In the genomic region with DNA sequence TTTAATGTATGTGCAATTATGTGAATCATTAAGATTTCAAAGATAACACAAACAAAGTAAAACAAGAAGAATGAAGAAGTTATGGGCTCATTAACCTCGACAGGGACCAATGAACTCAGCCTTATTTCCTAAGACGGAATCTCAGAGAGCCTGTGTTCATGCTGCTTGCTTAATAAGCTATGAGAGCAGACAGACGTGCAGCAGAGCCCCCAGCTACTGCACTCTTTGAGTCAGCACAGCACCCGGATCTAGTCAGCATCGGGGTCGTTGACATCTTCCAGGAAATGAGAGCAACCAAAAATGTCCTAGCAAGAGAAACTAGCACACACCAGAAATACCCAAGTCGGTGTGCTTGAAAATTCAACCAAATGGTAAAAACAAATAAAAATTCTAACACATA, we compare ENCODE assay signal across 25 mouse cellular contexts.
A peak's percentile ranks its signal among the peaks of the same experiment; 100 is the strongest.
DNase-seq lines count a peak whose midpoint lies in the region; ATAC-seq and TF ChIP-seq lines count a peak whose summit lies in the region.
"Had no signal": no experiment of that assay in that cellular context is flagged by ENCODE, and none has a peak within 500 bp of the region (broad histone marks: within the 10 kb centered on the region; RNA-seq: fewer than 3 reads in every experiment).

No protein-coding gene starts in this region.

- no peak overlapping the region for H3K4me2 ChIP-seq in hindbrain, embryonic 16.5 days (ENCODE audit: low read length)
- H3K4me2 ChIP-seq in CH12.LX (ENCODE audit: insufficient read depth, low read depth, poor library complexity, severe bottlenecking), result no peak overlapping the region
- H3K4me2 ChIP-seq in hindbrain, postnatal 0 days (ENCODE audit: low read depth, low read length), result no peak overlapping the region
- H3K4me2 ChIP-seq: forebrain, embryonic 13.5 days; limb, embryonic 13.5 days; lung, embryonic 14.5 days; neural tube, embryonic 12.5 days; stomach, embryonic 15.5 days had no signal

- H3K27ac ChIP-seq in hindbrain, embryonic 16.5 days (ENCODE audit: low read depth, low read length), result no peak overlapping the region
- no peak overlapping the region for H3K27ac ChIP-seq in hindbrain, embryonic 10.5 days
- no peak overlapping the region for H3K27ac ChIP-seq in CH12.LX (ENCODE audit: insufficient read depth, low read depth)
- H3K27ac ChIP-seq in hindbrain, postnatal 0 days, result no peak overlapping the region
- H3K27ac ChIP-seq: forebrain, embryonic 13.5 days; heart, embryonic 10.5 days; limb, embryonic 13.5 days; liver, embryonic 14.5 days; neural tube, embryonic 12.5 days; stomach, embryonic 15.5 days had no signal

- 35% methylated on average over 7 of the region's 7 CpGs for WGBS in hindbrain, embryonic 16.5 days
- 68% methylated on average over 7 of the region's 7 CpGs for WGBS in hindbrain, embryonic 10.5 days
- 32% methylated on average over 7 of the region's 7 CpGs for WGBS in hindbrain, postnatal 0 days

- H3K9ac ChIP-seq in hindbrain, embryonic 16.5 days (ENCODE audit: low read depth, low read length), result no peak overlapping the region
- H3K9ac ChIP-seq in CH12.LX (ENCODE audit: insufficient read depth, low read depth), result no peak overlapping the region
- H3K9ac ChIP-seq in hindbrain, postnatal 0 days (replicated peaks; ENCODE audit: low read length), result no peak overlapping the region
- H3K9ac ChIP-seq: forebrain, embryonic 13.5 days; limb, embryonic 13.5 days; liver, embryonic 14.5 days; lung, embryonic 14.5 days; neural tube, embryonic 12.5 days; stomach, embryonic 15.5 days had no signal

- no peaks in the 10 kb centered on the region for H3K27me3 ChIP-seq in hindbrain, embryonic 16.5 days (replicated peaks; ENCODE audit: control insufficient read depth, insufficient read depth, low read length)
- H3K27me3 ChIP-seq in hindbrain, embryonic 10.5 days (ENCODE audit: insufficient read depth, poor library complexity, severe bottlenecking), result no peaks in the 10 kb centered on the region
- no peaks in the 10 kb centered on the region for H3K27me3 ChIP-seq in CH12.LX (replicated peaks)
- no peaks in the 10 kb centered on the region for H3K27me3 ChIP-seq in hindbrain, postnatal 0 days (ENCODE audit: insufficient read depth, low read length)
- H3K27me3 ChIP-seq: forebrain, embryonic 13.5 days; limb, embryonic 13.5 days; megakaryocyte, embryonic 14.5 days; neural tube, embryonic 12.5 days; stomach, embryonic 15.5 days had no signal

- in situ Hi-C loops in CH12.LX (cut with MboI; ENCODE audit: low pct_ligation_motif_present, low pct_unique_long_range_greater_than_20kb, low sequenced_read_pairs), result no loop called here

- dilution Hi-C loops in CH12.LX (cut with MboI; ENCODE audit: extremely low pct_ligation_motif_present, extremely low pct_unique_long_range_greater_than_20kb, low sequenced_read_pairs), result no loop called here

- no peaks in the 10 kb centered on the region for H3K9me3 ChIP-seq in hindbrain, embryonic 16.5 days (ENCODE audit: control insufficient read depth, low read length)
- no peaks in the 10 kb centered on the region for H3K9me3 ChIP-seq in hindbrain, embryonic 10.5 days
- no peaks in the 10 kb centered on the region for H3K9me3 ChIP-seq in CH12.LX (replicated peaks; ENCODE audit: low read length)
- H3K9me3 ChIP-seq in hindbrain, postnatal 0 days (ENCODE audit: low read length), result no peaks in the 10 kb centered on the region
- H3K9me3 ChIP-seq: forebrain, embryonic 13.5 days; heart, embryonic 10.5 days; limb, embryonic 13.5 days; megakaryocyte, embryonic 14.5 days; neural tube, embryonic 12.5 days; stomach, embryonic 15.5 days had no signal

- H3K79me2 ChIP-seq in CH12.LX (replicated peaks; ENCODE audit: control insufficient read depth, extremely low read depth, insufficient read depth, poor library complexity, severe bottlenecking), result no peaks in the 10 kb centered on the region

- no peak for TF ChIP-seq POLR2A in CH12.LX (IDR thresholded peaks at IDR 0.05; ENCODE audit: low read depth, low read length)

- no peak for TF ChIP-seq RAD21 in CH12.LX (IDR thresholded peaks at IDR 0.05; ENCODE audit: low read depth, low read length)

- DNase-seq in hindbrain, embryonic 10.5 days (ENCODE audit: low spot score), result no peak
- peak; percentile 23 for DNase-seq in left cerebral cortex, postnatal 4 days
- DNase-seq in left cerebral cortex, postnatal 14 days (ENCODE audit: low spot score in 2 of 2), result no peak
- peak; percentile 14 for DNase-seq in CH12.LX (ENCODE audit: extremely low read depth)
- peak; percentile 26 for DNase-seq in hindbrain, postnatal 0 days (ENCODE audit: low spot score)
- DNase-seq in embryo, embryonic 9.5 days (ENCODE audit: extremely low spot score), result no peak
- DNase-seq: adrenal gland, adult 2 months; B cell, adult 2 months; embryo, embryonic 11 days; heart, postnatal 4 days; kidney, postnatal 25 days; layer of hippocampus, postnatal 36 days; lung, embryonic 14.5 days; right cerebral cortex, adult 18-20 months; right cerebral cortex, postnatal 4 days; thymus, adult 18-20 months; thymus, postnatal 36 days had no signal

- H3K36me3 ChIP-seq in hindbrain, embryonic 16.5 days (ENCODE audit: control insufficient read depth, insufficient read depth, low read length), result no peaks in the 10 kb centered on the region
- H3K36me3 ChIP-seq in hindbrain, embryonic 10.5 days, result no peaks in the 10 kb centered on the region
- no peaks in the 10 kb centered on the region for H3K36me3 ChIP-seq in CH12.LX (replicated peaks in 1 of 2; ENCODE audit: control insufficient read depth in 1 of 2, insufficient read depth in 1 of 2, low read length in 1 of 2)
- H3K36me3 ChIP-seq in hindbrain, postnatal 0 days (ENCODE audit: insufficient read depth, low read length), result no peaks in the 10 kb centered on the region
- H3K36me3 ChIP-seq: heart, embryonic 10.5 days; limb, embryonic 13.5 days; neural tube, embryonic 12.5 days; stomach, embryonic 15.5 days had no signal

- TF ChIP-seq CTCF in CH12.LX (conservative IDR thresholded peaks at IDR 0.05 in 1 of 2, IDR thresholded peaks at IDR 0.05 in 1 of 2; ENCODE audit: low read depth in 2 of 2, low read length in 2 of 2), result no peak
- TF ChIP-seq CTCF in hindbrain, postnatal 0 days (IDR thresholded peaks at IDR 0.05; ENCODE audit: low read depth), result no peak

- H3K4me3 ChIP-seq in hindbrain, embryonic 16.5 days (ENCODE audit: low read length), result no peak overlapping the region
- H3K4me3 ChIP-seq in hindbrain, embryonic 10.5 days, result no peak overlapping the region
- H3K4me3 ChIP-seq in CH12.LX (replicated peaks in 1 of 3; ENCODE audit: low read depth in 2 of 3, low read length in 2 of 3, poor library complexity in 1 of 3), result no peak overlapping the region
- no peak overlapping the region for H3K4me3 ChIP-seq in hindbrain, postnatal 0 days (ENCODE audit: low read length)
- H3K4me3 ChIP-seq: forebrain, embryonic 13.5 days; heart, embryonic 10.5 days; limb, embryonic 13.5 days; megakaryocyte, embryonic 14.5 days; neural tube, embryonic 12.5 days; stomach, embryonic 15.5 days had no signal

- peak; percentile 63; the same call in 1 of the 2 replicates for ATAC-seq in hindbrain, embryonic 16.5 days
- ATAC-seq in hindbrain, postnatal 0 days, result no peak

- no peaks in the 10 kb centered on the region for H3K4me1 ChIP-seq in hindbrain, embryonic 16.5 days (ENCODE audit: control insufficient read depth, insufficient read depth, low read depth, low read length)
- peaks cover 10% of the 10 kb centered on the region for H3K4me1 ChIP-seq in hindbrain, embryonic 10.5 days (replicated peaks)
- no peaks in the 10 kb centered on the region for H3K4me1 ChIP-seq in CH12.LX (ENCODE audit: control insufficient read depth in 1 of 2, insufficient read depth in 2 of 2)
- H3K4me1 ChIP-seq in hindbrain, postnatal 0 days (ENCODE audit: insufficient read depth, low read length), result peaks cover 9% of the 10 kb centered on the region
- H3K4me1 ChIP-seq: heart, embryonic 10.5 days; limb, embryonic 13.5 days; megakaryocyte, embryonic 14.5 days; neural tube, embryonic 12.5 days; stomach, embryonic 15.5 days had no signal

- intact Hi-C loops in left cerebral cortex, postnatal 4 days (cut with DNase I), result no loop called here
- intact Hi-C loops in left cerebral cortex, postnatal 14 days (cut with DNase I), result no loop called here

- TF ChIP-seq EP300 in CH12.LX (IDR thresholded peaks at IDR 0.05; ENCODE audit: low read length), result no peak

TF ChIP-seq in CH12.LX, 34 proteins besides CTCF, POLR2A, EP300 and RAD21:
- TF ChIP-seq ZMIZ1 (IDR thresholded peaks at IDR 0.05; ENCODE audit: low read depth, low read length), result no peak
- no peak for TF ChIP-seq RCOR1 (conservative IDR thresholded peaks at IDR 0.05; ENCODE audit: low read depth, low read length)
- no peak for TF ChIP-seq MAZ (IDR thresholded peaks at IDR 0.05; ENCODE audit: low read depth, low read length)
- TF ChIP-seq MAFK (IDR thresholded peaks at IDR 0.05; ENCODE audit: insufficient replicate concordance, low read length), result no peak
- no peak for TF ChIP-seq SIN3A (IDR thresholded peaks at IDR 0.05; ENCODE audit: low read length)
- no peak for TF ChIP-seq MYC (IDR thresholded peaks at IDR 0.05; ENCODE audit: low read depth, low read length)
- TF ChIP-seq TCF12 (IDR thresholded peaks at IDR 0.05; ENCODE audit: low read depth, low read length), result no peak
- TF ChIP-seq CHD1 (IDR thresholded peaks at IDR 0.05; ENCODE audit: low read depth, low read length), result no peak
- TF ChIP-seq POLR2AphosphoS2 (IDR thresholded peaks at IDR 0.05; ENCODE audit: low read depth, low read length), result no peak
- TF ChIP-seq MEF2A (IDR thresholded peaks at IDR 0.05; ENCODE audit: borderline replicate concordance, low read depth, low read length), result no peak
- no peak for TF ChIP-seq GABPA (IDR thresholded peaks at IDR 0.05; ENCODE audit: insufficient replicate concordance, low read depth, low read length)
- TF ChIP-seq USF2 (conservative IDR thresholded peaks at IDR 0.05; ENCODE audit: low read depth, low read length), result no peak
- TF ChIP-seq PAX5 (IDR thresholded peaks at IDR 0.05; ENCODE audit: low read length), result no peak
- TF ChIP-seq ZC3H11A (IDR thresholded peaks at IDR 0.05; ENCODE audit: low read depth, low read length), result no peak
- no peak for TF ChIP-seq ZNF384 (IDR thresholded peaks at IDR 0.05; ENCODE audit: low read depth, low read length)
- no peak for TF ChIP-seq KAT2A (IDR thresholded peaks at IDR 0.05; ENCODE audit: insufficient replicate concordance, low read length)
- no peak for TF ChIP-seq BHLHE40 (IDR thresholded peaks at IDR 0.05; ENCODE audit: low read depth, low read length)

Comparison
In these comparisons a context has a peak if more than half of its experiments do, and no peak if none do; other contexts are left out.
1. DNase-seq: peak in left cerebral cortex, postnatal 4 days (single experiment), CH12.LX (single experiment) and hindbrain, postnatal 0 days (single experiment); none in hindbrain, embryonic 10.5 days (single experiment), left cerebral cortex, postnatal 14 days (0 of 2) and embryo, embryonic 9.5 days (single experiment).